Mouse (Mus musculus) MEL (cell line): ENCODE measurements around the gene Tnni2. TPM values are rescaled to one million over a fixed set of nuclear protein-coding genes. Genes with fewer than 3 reads are reported as not detected.

Experiments
- DNase-seq: peaks from one replicate; pipeline ENCODE4 v3.0.0; 2011; ENCODE audit warnings: low read depth, low spot score
- H3K27ac ChIP-seq: 2 replicates; pipeline ENCODE4 v1.5.1; 2012; ENCODE audit warnings: low read depth, mild to moderate bottlenecking, control low read depth, low read length, moderate library complexity; ENCODE audit not compliant: control insufficient read depth
- H3K27me3 ChIP-seq, 2 experiments: fragments of 150-350 bp in 1 of 2; sonication (generic) in 1 of 2; 2 replicates each; pipeline ENCODE4 v1.6.1; 2012; ENCODE audit warnings: low read length in 2 of 2, mild to moderate bottlenecking in 2 of 2, improper control_type of control experiment in 1 of 2, moderate library complexity in 1 of 2; ENCODE audit not compliant: insufficient read depth in 2 of 2, control insufficient read depth in 1 of 2
- H3K36me3 ChIP-seq, 2 experiments: 2 replicates each; pipeline ENCODE4 v1.6.1; 2012 to 2014; ENCODE audit warnings: low read length in 2 of 2, improper control_type of control experiment in 1 of 2, inconsistent platforms in 1 of 2, mild to moderate bottlenecking in 1 of 2; ENCODE audit not compliant: insufficient read depth in 2 of 2, control insufficient read depth in 1 of 2
- H3K4me1 ChIP-seq, 2 experiments: fragments of 150-350 bp in 1 of 2; sonication (generic) in 1 of 2; 2 replicates each; pipeline ENCODE4 v1.6.1; 2012; ENCODE audit warnings: low read length in 2 of 2, improper control_type of control experiment in 1 of 2, mild to moderate bottlenecking in 1 of 2; ENCODE audit not compliant: insufficient read depth in 2 of 2, control insufficient read depth in 1 of 2
- H3K4me3 ChIP-seq, 2 experiments: fragments of 150-350 bp in 1 of 2; sonication (generic) in 1 of 2; 2 replicates each; pipeline ENCODE4 v1.5.1; 2012; ENCODE audit warnings: low read depth in 2 of 2, low read length in 2 of 2, mild to moderate bottlenecking in 2 of 2, moderate library complexity in 2 of 2, control low read depth in 1 of 2, improper control_type of control experiment in 1 of 2; ENCODE audit not compliant: control insufficient read depth in 1 of 2, insufficient read depth in 1 of 2
- H3K79me2 ChIP-seq: 2 replicates; pipeline ENCODE4 v1.6.1; 2012; ENCODE audit warnings: mild to moderate bottlenecking, low read length, moderate library complexity; ENCODE audit not compliant: control insufficient read depth, poor library complexity, insufficient read depth
- H3K9ac ChIP-seq: 2 replicates; pipeline ENCODE4 v1.6.1; 2012; ENCODE audit warnings: low read depth, mild to moderate bottlenecking, control low read depth, low read length, moderate library complexity; ENCODE audit not compliant: control insufficient read depth, poor library complexity, severe bottlenecking
- H3K9me3 ChIP-seq: fragments of 150-350 bp; sonication (generic); replicated peaks from 2 replicates; pipeline ENCODE4 v1.6.1; 2012; ENCODE audit warnings: mild to moderate bottlenecking, low read length, improper control_type of control experiment, moderate library complexity; ENCODE audit not compliant: insufficient read depth
- BHLHE40 ChIP-seq: IDR thresholded peaks from 2 replicates; pipeline ENCODE4 v1.6.1; 2012; ENCODE audit warnings: low read depth, mild to moderate bottlenecking, inconsistent platforms, low read length, improper control_type of control experiment, borderline replicate concordance
- CHD2 ChIP-seq: IDR thresholded peaks from 2 replicates; pipeline ENCODE4 v1.6.1; 2011; ENCODE audit warnings: low read length, improper control_type of control experiment
- CTCF ChIP-seq, 3 experiments: IDR thresholded peaks in 2 of 3; conservative IDR thresholded peaks in 1 of 3; 2 replicates each; pipeline ENCODE4 v1.5.1; 2011 to 2012; ENCODE audit warnings: low read length in 3 of 3, low read depth in 2 of 3, mild to moderate bottlenecking in 2 of 3, improper control_type of control experiment in 1 of 3, inconsistent platforms in 1 of 3, mixed read lengths in 1 of 3, moderate library complexity in 1 of 3; ENCODE audit not compliant: control insufficient read depth in 1 of 3, insufficient read depth in 1 of 3, poor library complexity in 1 of 3, severe bottlenecking in 1 of 3
- E2F4 ChIP-seq: IDR thresholded peaks from 2 replicates; pipeline ENCODE4 v1.6.1; 2011; ENCODE audit warnings: low read depth, low read length, improper control_type of control experiment, borderline replicate concordance
- ELF1 ChIP-seq: IDR thresholded peaks from 2 replicates; pipeline ENCODE4 v1.6.1; 2014; ENCODE audit warnings: low read depth, mild to moderate bottlenecking, inconsistent platforms, low read length, improper control_type of control experiment, moderate library complexity
- EP300 ChIP-seq, 2 experiments: IDR thresholded peaks; 2 replicates each; pipeline ENCODE4 v1.6.1; 2011; ENCODE audit warnings: improper control_type of control experiment in 2 of 2, low read length in 2 of 2, low read depth in 1 of 2, mild to moderate bottlenecking in 1 of 2
- KAT2A ChIP-seq: conservative IDR thresholded peaks from 2 replicates; pipeline ENCODE4 v1.6.1; 2012; ENCODE audit warnings: low read depth, low read length, improper control_type of control experiment, inconsistent platforms
- MAFK ChIP-seq: IDR thresholded peaks from 2 replicates; pipeline ENCODE4 v1.6.1; 2011; ENCODE audit warnings: low read depth, mild to moderate bottlenecking, low read length, improper control_type of control experiment, borderline replicate concordance
- MEF2A ChIP-seq: IDR thresholded peaks from 2 replicates; pipeline ENCODE4 v1.6.1; 2014; ENCODE audit warnings: low read depth, mild to moderate bottlenecking, inconsistent platforms, low read length, improper control_type of control experiment; ENCODE audit not compliant: poor library complexity, insufficient replicate concordance, severe bottlenecking; ENCODE audit errors: extremely low read depth
- MXI1 ChIP-seq: IDR thresholded peaks from 2 replicates; pipeline ENCODE4 v1.6.1; 2011; ENCODE audit warnings: mild to moderate bottlenecking, low read depth, low read length, improper control_type of control experiment
- MYC ChIP-seq: IDR thresholded peaks from 2 replicates; pipeline ENCODE4 v1.6.1; 2011; ENCODE audit warnings: low read depth, mild to moderate bottlenecking, low read length, improper control_type of control experiment, moderate library complexity
- POLR2AphosphoS5 ChIP-seq: IDR thresholded peaks from 2 replicates; pipeline ENCODE4 v1.6.1; 2012; ENCODE audit warnings: low read depth, borderline replicate concordance, mild to moderate bottlenecking, inconsistent platforms, low read length, moderate library complexity, mixed read lengths
- RCOR1 ChIP-seq: IDR thresholded peaks from 2 replicates; pipeline ENCODE4 v1.6.1; 2012; ENCODE audit warnings: low read depth, mild to moderate bottlenecking, inconsistent platforms, low read length, improper control_type of control experiment
- SIN3A ChIP-seq: IDR thresholded peaks from 2 replicates; pipeline ENCODE4 v1.6.1; 2012; ENCODE audit warnings: low read length, improper control_type of control experiment, inconsistent platforms
- SMC3 ChIP-seq: IDR thresholded peaks from 2 replicates; pipeline ENCODE4 v1.6.1; 2011; ENCODE audit warnings: low read depth, low read length, improper control_type of control experiment
- TAL1 ChIP-seq: IDR thresholded peaks from 2 replicates; pipeline ENCODE4 v1.6.1; 2012; ENCODE audit warnings: mild to moderate bottlenecking, inconsistent platforms, low read length, moderate library complexity, mixed read lengths
- ZKSCAN1 ChIP-seq: IDR thresholded peaks from 2 replicates; pipeline ENCODE4 v1.6.1; 2012; ENCODE audit warnings: low read depth, mild to moderate bottlenecking, inconsistent platforms, low read length, improper control_type of control experiment, moderate library complexity
- polyA plus RNA-seq, 2 experiments: library from polyadenylated mRNA; stranded (reverse) in 1 of 2; unstranded in 1 of 2; fragments of >175 nt in 1 of 2; fragments of >200 nt in 1 of 2; gene quantifications; 2 replicates each; pipeline versions ENCODE4 v1.2.1 to v1.2.4; 2012; ENCODE audit warnings: low replicate concordance in 2 of 2, low read depth in 1 of 2; ENCODE audit not compliant: insufficient read length in 2 of 2, insufficient read depth in 1 of 2, missing spikeins in 1 of 2
- total RNA-seq: library from RNA; depleted of rRNA; stranded (reverse); fragments of 300-350 nt; gene quantifications from 2 replicates; pipeline ENCODE4 v1.2.3, GENCODE M21; 2012

Gene Tnni2
- total and polyA plus RNA-seq, 3 experiments: 0.84 TPM; not detected in 2

GRCm38 (mm10) chr7:142486751-142487162 is 45.1 kb downstream of the Tnni2 start:
- H3K27ac ChIP-seq: no peak overlapping the region
- H3K4me3 ChIP-seq: no peak overlapping the region
- no peaks in the 10 kb centered on the region for H3K4me1 ChIP-seq
- H3K79me2 ChIP-seq: no peaks in the 10 kb centered on the region
- no peak overlapping the region for H3K9ac ChIP-seq
- no peaks in the 10 kb centered on the region for H3K27me3 ChIP-seq
- no peak for DNase-seq
- H3K36me3 ChIP-seq: no peaks in the 10 kb centered on the region
- no peak for TF ChIP-seq POLR2AphosphoS5
- no peak for TF ChIP-seq TAL1
- TF ChIP-seq, all 39 proteins: peak for 0
- H3K9me3 ChIP-seq: no peaks in the 10 kb centered on the region

GRCm38 (mm10) chr7:142487341-142487859 is 45.8 kb downstream of the Tnni2 start:
- Histone ChIP-seq H3K9ac (no peak overlapping the region), H3K27me3 (no peaks in the 10 kb centered on the region), H3K79me2 (no peaks in the 10 kb centered on the region), H3K4me1 (no peaks in the 10 kb centered on the region), H3K9me3 (no peaks in the 10 kb centered on the region), H3K4me3 (no peak overlapping the region), H3K27ac (no peak overlapping the region), H3K36me3 (no peaks in the 10 kb centered on the region)
- peak; percentile 7 to 32 (median 28); a peak in 4 of 6 replicates for TF ChIP-seq CTCF (IDR thresholded peaks at IDR 0.05 in 2 of 3, conservative IDR thresholded peaks at IDR 0.05 in 1 of 3; ENCODE audit: control insufficient read depth in 1 of 3, insufficient read depth in 1 of 3, low read depth in 2 of 3, low read length in 3 of 3, poor library complexity in 1 of 3, severe bottlenecking in 1 of 3)
- no peak for TF ChIP-seq MAFK
- no peak for TF ChIP-seq ZKSCAN1
- no peak for TF ChIP-seq MEF2A
- TF ChIP-seq RCOR1: no peak
- no peak for TF ChIP-seq E2F4
- TF ChIP-seq MXI1: no peak
- TF ChIP-seq SMC3: peak; percentile 35
- TF ChIP-seq EP300 (IDR thresholded peaks at IDR 0.05; ENCODE audit: low read depth in 1 of 2, low read length in 2 of 2): no peak
- TF ChIP-seq CHD2: no peak
- DNase-seq: peak; percentile 4

- Histone ChIP-seq H3K27me3 (no peaks in the 10 kb centered on the region), H3K79me2 (no peaks in the 10 kb centered on the region), H3K4me1 (no peaks in the 10 kb centered on the region), H3K4me3 (no peak overlapping the region), H3K27ac (no peak overlapping the region), H3K36me3 (no peaks in the 10 kb centered on the region), H3K9me3 (no peaks in the 10 kb centered on the region), H3K9ac (no peak overlapping the region)
- DNase-seq: no peak
- TF ChIP-seq MYC (no peak), SIN3A (no peak), BHLHE40 (no peak), ELF1 (no peak), KAT2A (no peak), CTCF (IDR thresholded peaks at IDR 0.05 in 2 of 3, conservative IDR thresholded peaks at IDR 0.05 in 1 of 3; ENCODE audit: control insufficient read depth in 1 of 3, insufficient read depth in 1 of 3, low read depth in 2 of 3, low read length in 3 of 3, poor library complexity in 1 of 3, severe bottlenecking in 1 of 3) (no peak), MXI1 (no peak)
Measured at GRCm38 (mm10) chr7:142488053-142488452, 46.4 kb downstream of the Tnni2 start.
